ENCODE assay signal across 10 mouse cellular contexts in the genomic region with DNA sequence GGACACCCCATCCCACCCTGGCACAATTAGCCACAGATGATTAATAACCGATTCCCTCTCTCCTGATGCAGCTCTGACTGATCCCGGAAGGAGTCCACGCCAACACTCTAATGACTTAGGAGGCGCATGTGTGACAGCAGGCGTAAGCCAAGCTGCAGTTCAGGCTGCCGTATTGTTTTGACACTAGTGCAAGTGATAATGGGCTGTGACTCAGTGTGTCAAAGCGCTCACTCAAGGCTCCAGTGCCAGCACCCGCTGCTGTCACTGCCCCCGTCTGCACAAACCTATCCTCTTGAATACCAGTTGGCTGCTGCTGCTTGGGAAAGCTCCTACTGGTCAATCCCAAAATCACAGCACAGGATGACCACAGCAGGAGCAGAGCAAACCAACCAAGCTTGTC. TPM values are rescaled to one million over a fixed set of nuclear protein-coding genes. Genes with fewer than 3 reads are reported as not detected.
DNase-seq lines count a peak whose midpoint lies in the region.
"Had no signal": no experiment of that assay in that cellular context is flagged by ENCODE, and none has a peak within 500 bp of the region (broad histone marks: within the 10 kb centered on the region; RNA-seq: fewer than 3 reads in every experiment).

No protein-coding gene starts in this region.

- DNase-seq in adrenal gland, postnatal 36 days, result peak; percentile 2 to 5
- DNase-seq in adrenal gland, postnatal 14 days, result no peak
- DNase-seq in lung, postnatal 10 days, result peak; percentile 2
- no peak for DNase-seq in lung, postnatal 25 days (ENCODE audit: low spot score)
- peak; percentile 57 to 63 for DNase-seq in frontal cortex, postnatal 36 days (ENCODE audit: low spot score in 2 of 2)
- peak; percentile 20 to 23 for DNase-seq in layer of hippocampus, postnatal 36 days
- DNase-seq in kidney, postnatal 25 days, result no peak
- DNase-seq in natural killer cell, adult 2 months (ENCODE audit: low spot score in 2 of 2), result no peak
- DNase-seq: kidney, adult 8-10 months; thymus, postnatal 14 days had no signal

RNA-seq across cellular contexts. Expression of gene Satb2, which starts 49.7 kb away (rescaled TPM):
- 1 to 10 TPM; 2.6 to 3.7 TPM for total RNA-seq in adrenal gland, postnatal 36 days (2021)
- 1.6 and 1.8 TPM in 2 replicates for total RNA-seq in adrenal gland, postnatal 14 days (2021)
- 10 to 100 TPM; 16.4 to 17.7 TPM for total RNA-seq in layer of hippocampus, postnatal 36 days (2021)

Comparison
In these comparisons a context has a peak if more than half of its experiments do, and no peak if none do; other contexts are left out.
1. DNase-seq: peak in adrenal gland, postnatal 36 days (2 of 2), lung, postnatal 10 days (single experiment), frontal cortex, postnatal 36 days (2 of 2) and layer of hippocampus, postnatal 36 days (2 of 2); none in adrenal gland, postnatal 14 days (single experiment), lung, postnatal 25 days (single experiment), kidney, postnatal 25 days (0 of 2) and natural killer cell, adult 2 months (0 of 2).